Mouse (Mus musculus): Measurements from ENCODE around the gene Foxo3. TPM values are rescaled to one million over a fixed set of nuclear protein-coding genes. Genes with fewer than 3 reads are reported as not detected.
A peak's percentile ranks its signal among the peaks of the same experiment; 100 is the strongest.

The Foxo3 gene
- polyA plus RNA-seq, 1 experiment: 30.2 TPM

GRCm38 (mm10) chr10:42220418-42220952 is 56.1 kb downstream of the Foxo3 start:
- no peak for TF ChIP-seq CTCF (IDR thresholded peaks at IDR 0.05; ENCODE audit: borderline replicate concordance, insufficient read depth, low read length)
- no peak for TF ChIP-seq POLR2A (IDR thresholded peaks at IDR 0.05; ENCODE audit: low read depth, low read length)
- Histone ChIP-seq H3K27ac (ENCODE audit: insufficient read depth, low read length) (no peak overlapping the region), H3K4me1 (ENCODE audit: control insufficient read depth, insufficient read depth, low read length) (peaks cover 17% of the 10 kb centered on the region), H3K4me3 (ENCODE audit: insufficient read depth, low read length) (no peak overlapping the region)

DNA sequence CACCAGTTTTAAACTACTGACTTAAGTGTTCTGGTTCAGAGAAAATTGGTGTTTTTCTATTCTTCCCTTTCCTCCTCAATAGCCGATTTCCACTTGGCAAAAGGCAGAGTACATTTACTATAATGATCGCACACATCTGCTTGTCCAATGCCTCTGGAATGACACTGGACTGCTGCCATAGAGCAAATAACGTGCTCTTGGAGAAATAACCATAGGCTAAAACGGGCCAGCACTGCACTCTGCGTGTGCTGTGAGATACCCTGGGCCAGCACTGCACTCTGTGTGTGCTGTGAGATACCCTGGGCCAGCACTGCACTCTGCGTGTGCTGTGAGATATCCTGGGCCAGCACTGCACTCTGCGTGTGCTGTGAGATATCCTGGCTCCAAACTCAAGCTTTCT is 65.1 kb downstream of the Foxo3 start:
- Histone ChIP-seq H3K4me3 (ENCODE audit: insufficient read depth, low read length) (no peak overlapping the region), H3K27ac (ENCODE audit: insufficient read depth, low read length) (no peak overlapping the region; the same call in 1 of the 2 replicates), H3K4me1 (ENCODE audit: control insufficient read depth, insufficient read depth, low read length) (peaks cover 9% of the 10 kb centered on the region; the same call in 1 of the 2 replicates)
- TF ChIP-seq POLR2A (IDR thresholded peaks at IDR 0.05; ENCODE audit: low read depth, low read length): no peak
- TF ChIP-seq CTCF (IDR thresholded peaks at IDR 0.05; ENCODE audit: borderline replicate concordance, insufficient read depth, low read length): no peak

GRCm38 (mm10) chr10:42210641-42211040 is 65.9 kb downstream of the Foxo3 start:
- Histone ChIP-seq H3K4me1 (ENCODE audit: control insufficient read depth, insufficient read depth, low read length) (peaks cover 9% of the 10 kb centered on the region; the same call in 1 of the 2 replicates), H3K4me3 (ENCODE audit: insufficient read depth, low read length) (no peak overlapping the region), H3K27ac (ENCODE audit: insufficient read depth, low read length) (no peak overlapping the region)
- TF ChIP-seq CTCF (IDR thresholded peaks at IDR 0.05; ENCODE audit: borderline replicate concordance, insufficient read depth, low read length): no peak
- TF ChIP-seq POLR2A (IDR thresholded peaks at IDR 0.05; ENCODE audit: low read depth, low read length): no peak

GRCm38 (mm10) chr10:42209809-42210208 is 66.7 kb downstream of the Foxo3 start:
- Histone ChIP-seq H3K4me1 (ENCODE audit: control insufficient read depth, insufficient read depth, low read length) (peaks cover 9% of the 10 kb centered on the region; the same call in 1 of the 2 replicates), H3K27ac (ENCODE audit: insufficient read depth, low read length) (no peak overlapping the region), H3K4me3 (ENCODE audit: insufficient read depth, low read length) (no peak overlapping the region)
- TF ChIP-seq POLR2A (IDR thresholded peaks at IDR 0.05; ENCODE audit: low read depth, low read length) (no peak), CTCF (IDR thresholded peaks at IDR 0.05; ENCODE audit: borderline replicate concordance, insufficient read depth, low read length) (no peak)

DNA sequence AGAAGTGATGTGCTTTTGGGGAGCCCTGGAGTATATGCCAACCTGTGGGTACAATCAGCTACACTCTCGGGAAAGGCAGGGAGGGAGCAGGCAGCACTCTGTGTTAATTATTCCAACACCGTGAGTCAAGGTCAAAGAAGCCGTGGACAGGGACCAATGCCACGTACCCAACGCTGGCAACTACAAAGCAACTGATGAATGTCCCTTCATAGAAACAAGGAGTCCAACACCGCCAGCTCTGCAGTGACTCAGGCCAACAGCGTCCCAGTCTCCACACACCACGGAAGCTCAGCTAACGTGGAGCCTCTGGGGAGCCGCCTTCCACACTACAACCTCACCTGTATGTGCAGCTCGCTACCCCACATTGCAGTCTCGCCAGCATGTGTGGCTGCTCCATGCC is 68.9 kb downstream of the Foxo3 start:
- TF ChIP-seq CTCF (IDR thresholded peaks at IDR 0.05; ENCODE audit: borderline replicate concordance, insufficient read depth, low read length): no peak
- Histone ChIP-seq H3K27ac (ENCODE audit: insufficient read depth, low read length) (no peak overlapping the region), H3K4me1 (ENCODE audit: control insufficient read depth, insufficient read depth, low read length) (peaks cover 9% of the 10 kb centered on the region; the same call in 1 of the 2 replicates), H3K4me3 (ENCODE audit: insufficient read depth, low read length) (no peak overlapping the region)

DNA sequence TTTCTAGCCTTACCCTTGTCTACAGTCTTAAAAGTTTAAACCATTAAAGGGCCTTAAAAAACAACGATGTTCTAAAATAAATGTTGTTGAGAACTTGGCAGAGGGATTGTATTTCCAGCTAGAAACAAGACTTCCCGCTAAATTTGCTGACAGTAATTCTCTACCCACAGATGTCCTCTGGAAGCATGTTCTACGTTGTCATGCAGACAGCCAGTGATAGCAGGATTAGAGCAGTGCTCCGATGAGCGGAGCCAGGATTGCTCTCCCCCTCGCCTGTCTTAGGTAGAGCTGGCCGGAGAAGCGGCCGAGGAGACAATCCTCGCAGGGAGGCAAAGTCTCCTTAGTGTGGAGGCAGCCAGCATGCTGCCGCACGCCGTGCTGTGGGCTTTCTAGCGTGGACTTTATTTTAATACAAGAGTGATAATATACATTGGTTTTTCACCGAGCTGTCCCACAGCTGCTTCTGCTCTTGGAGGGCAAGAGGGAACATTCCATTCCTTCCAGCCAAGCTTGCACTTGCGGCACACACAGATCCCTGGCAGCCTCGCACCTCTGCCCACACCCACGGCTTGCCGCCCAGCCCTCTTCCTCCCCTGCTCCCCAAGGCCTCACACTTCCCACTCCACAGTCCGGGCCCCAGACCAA is 71.7 kb downstream of the Foxo3 start:
- no peaks in the 10 kb centered on the region for H3K4me1 ChIP-seq (ENCODE audit: control insufficient read depth, insufficient read depth, low read length)
- H3K27ac ChIP-seq (ENCODE audit: insufficient read depth, low read length): peak overlapping the region; percentile 29
- no peak overlapping the region for H3K4me3 ChIP-seq (ENCODE audit: insufficient read depth, low read length)
- TF ChIP-seq CTCF (IDR thresholded peaks at IDR 0.05; ENCODE audit: borderline replicate concordance, insufficient read depth, low read length): no peak
- no peak for TF ChIP-seq POLR2A (IDR thresholded peaks at IDR 0.05; ENCODE audit: low read depth, low read length)

GRCm38 (mm10) chr10:42203321-42204155 is 73.0 kb downstream of the Foxo3 start:
- Histone ChIP-seq H3K27ac (ENCODE audit: insufficient read depth, low read length) (peak overlapping the region; percentile 29), H3K4me1 (ENCODE audit: control insufficient read depth, insufficient read depth, low read length) (no peaks in the 10 kb centered on the region), H3K4me3 (ENCODE audit: insufficient read depth, low read length) (no peak overlapping the region)
- TF ChIP-seq CTCF (IDR thresholded peaks at IDR 0.05; ENCODE audit: borderline replicate concordance, insufficient read depth, low read length): no peak
- no peak for TF ChIP-seq POLR2A (IDR thresholded peaks at IDR 0.05; ENCODE audit: low read depth, low read length)

- H3K4me3 ChIP-seq (ENCODE audit: insufficient read depth, low read length): no peak overlapping the region
- TF ChIP-seq CTCF (IDR thresholded peaks at IDR 0.05; ENCODE audit: borderline replicate concordance, insufficient read depth, low read length) (no peak), POLR2A (IDR thresholded peaks at IDR 0.05; ENCODE audit: low read depth, low read length) (no peak)
- H3K4me1 ChIP-seq (ENCODE audit: control insufficient read depth, insufficient read depth, low read length): no peaks in the 10 kb centered on the region
- no peak overlapping the region for H3K27ac ChIP-seq (ENCODE audit: insufficient read depth, low read length)
Measured at GRCm38 (mm10) chr10:42202561-42202960, 74.0 kb downstream of the Foxo3 start.

DNA sequence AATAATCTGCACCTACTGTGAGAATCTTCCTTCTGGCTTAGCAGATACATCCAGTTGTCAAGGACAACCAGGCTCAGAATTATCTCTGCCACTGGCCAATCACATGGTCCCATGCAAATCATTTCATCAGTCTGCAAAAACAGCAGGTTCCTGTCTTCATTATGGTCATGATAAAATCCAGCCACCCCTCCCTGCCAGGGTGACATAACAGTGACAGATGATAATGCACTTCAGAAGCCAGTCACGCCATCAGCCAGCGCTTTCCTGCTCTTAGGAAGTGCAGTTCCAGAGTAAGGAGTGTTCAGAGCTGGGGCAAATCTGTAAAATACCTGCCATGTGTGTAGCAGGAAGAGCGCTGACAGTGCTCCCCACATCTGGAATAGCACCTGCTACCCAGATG is 77.1 kb downstream of the Foxo3 start:
- Histone ChIP-seq H3K27ac (ENCODE audit: insufficient read depth, low read length) (no peak overlapping the region), H3K4me3 (ENCODE audit: insufficient read depth, low read length) (no peak overlapping the region), H3K4me1 (ENCODE audit: control insufficient read depth, insufficient read depth, low read length) (no peaks in the 10 kb centered on the region)
- no peak for TF ChIP-seq CTCF (IDR thresholded peaks at IDR 0.05; ENCODE audit: borderline replicate concordance, insufficient read depth, low read length)
- no peak for TF ChIP-seq POLR2A (IDR thresholded peaks at IDR 0.05; ENCODE audit: low read depth, low read length)

DNA sequence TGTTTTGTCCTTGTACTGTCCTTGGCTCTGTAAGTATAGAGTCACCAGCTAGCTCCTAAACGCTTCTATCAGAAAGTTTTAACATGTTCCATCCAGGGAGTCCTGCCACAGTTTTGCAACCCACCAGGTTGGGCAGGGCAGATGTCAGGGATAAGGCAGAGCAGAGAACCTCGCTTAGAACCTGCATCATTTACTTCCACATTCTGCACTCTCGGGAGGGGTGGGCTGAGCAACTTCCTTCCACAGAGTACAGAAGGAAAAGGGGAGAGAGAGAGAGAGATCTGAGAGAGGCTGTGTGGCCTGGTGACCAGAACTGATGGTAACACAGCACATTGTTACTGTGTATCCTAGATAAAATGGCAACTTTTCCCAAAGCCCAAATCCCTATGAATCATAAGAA is 77.9 kb downstream of the Foxo3 start:
- Histone ChIP-seq H3K27ac (ENCODE audit: insufficient read depth, low read length) (no peak overlapping the region), H3K4me3 (ENCODE audit: insufficient read depth, low read length) (no peak overlapping the region), H3K4me1 (ENCODE audit: control insufficient read depth, insufficient read depth, low read length) (no peaks in the 10 kb centered on the region)
- TF ChIP-seq POLR2A (IDR thresholded peaks at IDR 0.05; ENCODE audit: low read depth, low read length): no peak
- TF ChIP-seq CTCF (IDR thresholded peaks at IDR 0.05; ENCODE audit: borderline replicate concordance, insufficient read depth, low read length): no peak

All from embryonic fibroblast, embryonic 13.5 days (primary cell).